Mouse (Mus musculus) cortical plate, adult 2 months (tissue): ENCODE measurements around the gene Aldh1a2. TPM values are rescaled to one million over a fixed set of nuclear protein-coding genes. Genes with fewer than 3 reads are reported as not detected.

Source experiments
- H3K27ac ChIP-seq: fragments of 200-500 bp; 2 replicates; pipeline ENCODE4 v1.5.1; 2012; ENCODE audit warnings: low read length, control low read depth, inconsistent platforms; ENCODE audit not compliant: insufficient read depth
- H3K4me1 ChIP-seq: fragments of 200-500 bp; 2 replicates; pipeline ENCODE4 v1.6.1; 2011; ENCODE audit warnings: low read length; ENCODE audit not compliant: control insufficient read depth, insufficient read depth
- H3K4me3 ChIP-seq: fragments of 200-500 bp; 2 replicates; pipeline ENCODE4 v1.5.1; 2011; ENCODE audit warnings: mild to moderate bottlenecking, low read length, control low read depth; ENCODE audit not compliant: insufficient read depth
- CTCF ChIP-seq: fragments of 200-500 bp; IDR thresholded peaks from 2 replicates; pipeline ENCODE4 v1.5.1; 2011; ENCODE audit warnings: mild to moderate bottlenecking, control low read depth, low read length; ENCODE audit not compliant: insufficient read depth; ENCODE audit errors: extremely low read depth
- POLR2A ChIP-seq: fragments of 200-500 bp; IDR thresholded peaks from 2 replicates; pipeline ENCODE4 v1.6.1; 2011; ENCODE audit warnings: mild to moderate bottlenecking, low read length, control low read depth; ENCODE audit not compliant: insufficient read depth; ENCODE audit errors: extremely low read depth
- polyA plus RNA-seq: library from polyadenylated mRNA; depleted of rRNA; stranded (reverse); fragments of >200 nt; gene quantifications from 2 replicates; pipeline ENCODE4 v1.2.3, GENCODE M21; 2012

Gene Aldh1a2
- polyA plus RNA-seq, 1 experiment, result 8.1 TPM

GRCm38 (mm10) chr9:71317921-71318241, 102.3 kb downstream of the Aldh1a2 start:
- no peak for TF ChIP-seq POLR2A
- no peak for TF ChIP-seq CTCF
- H3K4me1 ChIP-seq, result no peaks in the 10 kb centered on the region
- H3K27ac ChIP-seq, result no peak overlapping the region
- H3K4me3 ChIP-seq, result no peak overlapping the region

DNA sequence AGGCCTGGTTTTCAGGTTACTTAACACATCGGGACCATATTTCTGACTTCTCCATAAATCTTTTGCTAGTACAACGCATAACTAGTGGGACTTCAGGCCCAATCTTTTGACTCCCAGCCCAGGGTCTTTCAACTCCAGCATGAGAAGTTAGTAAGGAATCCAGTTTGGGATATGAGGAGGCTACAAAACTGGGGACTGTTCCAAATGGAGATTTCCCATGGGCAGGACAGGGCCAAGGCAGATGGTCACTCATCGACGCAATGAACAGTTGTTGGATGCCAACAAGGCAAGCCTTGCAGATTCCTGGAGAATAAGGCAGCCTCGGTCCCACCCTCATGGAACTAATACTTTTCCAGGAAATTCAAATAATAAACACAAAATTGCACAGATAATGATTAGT, 104.2 kb downstream of the Aldh1a2 start:
- H3K4me3 ChIP-seq, result no peak overlapping the region
- H3K4me1 ChIP-seq, result no peaks in the 10 kb centered on the region
- TF ChIP-seq CTCF (no peak), POLR2A (no peak)
- H3K27ac ChIP-seq, result no peak overlapping the region

DNA sequence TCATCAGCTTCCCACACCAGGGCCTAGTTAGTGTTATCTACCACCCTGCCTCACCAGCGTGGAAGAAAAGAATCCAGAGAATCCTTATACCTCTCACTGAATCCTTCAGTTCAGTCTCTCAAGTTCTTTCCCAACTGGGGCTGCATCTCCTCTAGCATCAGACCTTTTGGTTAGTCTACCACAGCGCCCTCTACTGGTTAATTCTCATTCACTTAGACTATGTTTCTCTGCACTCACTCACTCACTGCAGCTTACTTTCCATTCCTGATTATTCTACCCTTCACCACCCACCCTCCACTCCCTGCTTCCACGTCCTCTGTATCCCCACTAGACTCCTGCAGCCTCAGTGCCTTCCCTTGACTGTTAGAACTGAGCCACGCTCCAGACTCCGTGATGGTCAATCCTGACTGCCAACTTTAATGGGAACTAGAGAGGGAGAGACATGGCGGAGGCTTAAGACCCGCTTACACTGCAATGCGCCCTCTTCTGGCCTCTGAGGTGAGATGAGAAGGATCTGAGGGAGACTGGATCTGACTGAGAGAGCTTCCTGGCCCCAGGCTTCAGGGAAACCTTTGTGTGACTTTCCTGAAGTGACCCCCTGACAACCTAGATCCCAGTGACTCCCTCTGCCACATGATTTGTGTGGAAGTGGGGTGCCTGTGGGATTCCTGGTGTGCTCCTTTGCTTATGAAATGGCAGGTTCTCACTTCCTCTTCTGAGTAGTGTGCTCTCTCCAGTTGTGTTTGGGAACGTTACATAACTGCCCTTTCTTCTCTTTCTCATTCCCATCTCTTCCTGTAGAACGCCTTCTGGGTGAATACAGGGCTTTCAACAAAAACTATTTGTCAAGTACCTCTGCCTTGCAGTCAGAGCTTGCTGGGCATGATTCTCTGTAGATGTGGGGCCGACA, 104.9 kb downstream of the Aldh1a2 start:
- no peak overlapping the region for H3K27ac ChIP-seq
- TF ChIP-seq CTCF, result no peak
- no peak for TF ChIP-seq POLR2A
- H3K4me1 ChIP-seq, result no peaks in the 10 kb centered on the region
- H3K4me3 ChIP-seq, result no peak overlapping the region

DNA sequence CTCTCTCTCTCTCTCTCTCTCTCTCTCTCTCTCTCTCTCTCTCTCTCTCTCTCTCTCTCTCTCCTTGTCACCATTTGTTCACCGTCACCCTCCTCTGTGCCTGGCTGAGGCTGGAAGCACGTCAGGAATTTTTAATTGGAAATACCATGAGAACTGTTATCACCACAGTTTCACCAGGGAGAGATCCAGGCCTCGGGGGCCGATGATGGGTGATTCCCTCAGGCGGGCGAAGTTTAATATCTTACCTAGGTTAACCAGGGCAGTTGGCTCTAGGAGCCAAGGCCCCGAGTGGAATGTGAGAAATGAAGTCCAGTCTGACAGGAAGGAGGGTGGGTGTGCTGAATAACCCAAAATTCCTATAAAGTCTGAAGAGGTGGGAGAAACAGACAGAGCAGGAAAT, 105.8 kb downstream of the Aldh1a2 start:
- H3K4me3 ChIP-seq, result no peak overlapping the region

GRCm38 (mm10) chr9:71321871-71322270, 106.3 kb downstream of the Aldh1a2 start:
- TF ChIP-seq CTCF, result no peak
- TF ChIP-seq POLR2A, result no peak
- H3K27ac ChIP-seq, result no peak overlapping the region
- no peak overlapping the region for H3K4me3 ChIP-seq
- no peaks in the 10 kb centered on the region for H3K4me1 ChIP-seq

More for the DNA sequence above, 105.8 kb downstream of the Aldh1a2 start:
- no peak for TF ChIP-seq CTCF
- TF ChIP-seq POLR2A, result no peak
- Histone ChIP-seq H3K27ac (no peak overlapping the region), H3K4me1 (no peaks in the 10 kb centered on the region)

- no peaks in the 10 kb centered on the region for H3K4me1 ChIP-seq
- no peak for TF ChIP-seq POLR2A
- no peak for TF ChIP-seq CTCF
- H3K27ac ChIP-seq, result no peak overlapping the region
- H3K4me3 ChIP-seq, result no peak overlapping the region
Measured at GRCm38 (mm10) chr9:71323303-71323952, 107.8 kb downstream of the Aldh1a2 start.

- TF ChIP-seq POLR2A, result no peak
- no peak for TF ChIP-seq CTCF
- Histone ChIP-seq H3K27ac (no peak overlapping the region), H3K4me3 (no peak overlapping the region), H3K4me1 (no peaks in the 10 kb centered on the region)
Measured at GRCm38 (mm10) chr9:71324060-71324459, 108.5 kb downstream of the Aldh1a2 start.

DNA sequence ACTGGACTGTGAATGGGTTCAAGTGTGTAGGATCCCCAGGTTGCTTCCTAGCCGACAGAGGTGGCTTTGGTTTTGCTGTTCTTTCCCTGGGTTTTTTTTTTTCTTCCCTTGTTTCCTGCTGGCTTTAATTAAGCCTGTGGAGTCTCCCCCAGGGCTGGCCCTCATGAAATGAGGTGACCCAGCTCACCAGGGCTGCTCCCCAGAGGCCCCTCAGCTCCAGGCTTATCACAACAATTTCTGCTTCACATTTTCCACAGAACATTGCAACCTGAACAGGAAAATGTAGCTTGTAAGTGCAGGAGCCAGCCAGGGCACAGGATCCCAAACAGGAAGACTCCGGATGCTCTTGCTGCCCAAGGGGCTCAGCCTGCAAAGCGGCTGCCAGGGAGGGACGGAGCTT, 110.7 kb downstream of the Aldh1a2 start:
- H3K4me1 ChIP-seq, result no peaks in the 10 kb centered on the region
- no peak overlapping the region for H3K4me3 ChIP-seq
- H3K27ac ChIP-seq, result no peak overlapping the region
- TF ChIP-seq POLR2A, result no peak
- TF ChIP-seq CTCF, result no peak

DNA sequence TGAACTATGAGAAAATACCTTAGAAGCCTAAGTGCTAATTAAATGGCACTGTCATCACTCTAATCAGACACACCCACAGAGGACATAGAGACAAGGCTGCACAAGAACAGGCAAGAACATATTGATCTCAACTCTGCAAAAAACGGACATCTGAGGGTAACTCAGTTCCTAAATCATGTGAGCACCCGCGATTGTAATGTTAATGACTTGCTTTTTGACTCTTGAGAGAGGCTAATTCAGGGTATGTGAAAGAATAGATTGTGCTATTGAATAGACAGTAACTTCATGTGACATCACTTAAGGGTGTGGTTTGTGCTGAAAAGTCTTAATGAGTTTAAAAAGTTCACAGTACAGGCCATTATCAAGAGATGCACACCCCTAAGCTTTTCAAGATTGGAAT, 116.1 kb downstream of the Aldh1a2 start:
- TF ChIP-seq POLR2A (no peak), CTCF (no peak)
- no peaks in the 10 kb centered on the region for H3K4me1 ChIP-seq
- H3K4me3 ChIP-seq, result no peak overlapping the region
- no peak overlapping the region for H3K27ac ChIP-seq

DNA sequence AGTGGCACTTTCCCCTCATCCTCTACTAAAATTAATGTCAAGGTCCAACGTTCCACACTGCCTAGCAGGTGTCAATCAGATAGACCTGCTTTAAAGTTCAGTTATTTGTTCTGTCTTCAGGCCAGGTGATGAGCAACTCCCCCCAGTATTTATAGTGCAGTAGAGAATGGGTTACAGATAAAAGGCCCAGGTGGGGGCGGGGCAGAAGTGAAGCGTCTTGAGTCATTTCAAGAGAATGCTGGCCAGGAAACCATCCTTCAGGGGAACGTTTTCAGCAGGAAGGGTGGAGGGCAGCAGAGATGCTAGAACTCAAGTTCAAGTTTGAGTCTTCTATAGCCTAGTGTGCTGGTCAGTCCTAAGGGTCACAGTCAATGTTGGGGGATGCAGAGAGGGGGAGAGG, 121.1 kb downstream of the Aldh1a2 start:
- no peaks in the 10 kb centered on the region for H3K4me1 ChIP-seq
- H3K27ac ChIP-seq, result no peak overlapping the region
- TF ChIP-seq CTCF (no peak), POLR2A (no peak)
- H3K4me3 ChIP-seq, result no peak overlapping the region
